Mouse (Mus musculus) embryonic facial prominence, embryonic 12.5 days (tissue): ENCODE data around the gene Plekhh1. TPM values are rescaled to one million over a fixed set of nuclear protein-coding genes. Genes with fewer than 3 reads are reported as not detected.

Experiments used
- ATAC-seq: fragments of 200-750 bp; cut with Nextera tagmentation; 2 replicates; pipeline ENCODE4 v1.8.0; 2017; ENCODE audit not compliant: insufficient number of reproducible peaks, insufficient read depth, low FRiP score, low TSS enrichment
- H3K27ac ChIP-seq: fragments of 300-500 bp; sonication (generic); 2 replicates; pipeline ENCODE4 v1.5.1; 2016; ENCODE audit warnings: mild to moderate bottlenecking
- H3K27me3 ChIP-seq: fragments of 300-500 bp; sonication (generic); 2 replicates; pipeline ENCODE4 v1.6.1; 2016; ENCODE audit warnings: mild to moderate bottlenecking, moderate library complexity
- H3K36me3 ChIP-seq: fragments of 300-500 bp; sonication (generic); 2 replicates; pipeline ENCODE4 v1.6.1; 2016; ENCODE audit warnings: mild to moderate bottlenecking
- H3K4me1 ChIP-seq: fragments of 300-500 bp; sonication (generic); 2 replicates; pipeline ENCODE4 v1.6.1; 2016
- H3K4me2 ChIP-seq: fragments of 300-500 bp; sonication (generic); replicated peaks from 2 replicates; pipeline ENCODE4 v1.6.1; 2016; ENCODE audit warnings: mild to moderate bottlenecking, moderate library complexity
- H3K4me3 ChIP-seq: fragments of 300-500 bp; sonication (generic); 2 replicates; pipeline ENCODE4 v1.5.1; 2016; ENCODE audit warnings: mild to moderate bottlenecking
- H3K9ac ChIP-seq: fragments of 300-500 bp; sonication (generic); 2 replicates; pipeline ENCODE4 v1.6.1; 2016; ENCODE audit warnings: mild to moderate bottlenecking, moderate library complexity
- H3K9me3 ChIP-seq: fragments of 300-500 bp; sonication (generic); 2 replicates; pipeline ENCODE4 v1.6.1; 2016; ENCODE audit warnings: mild to moderate bottlenecking, moderate library complexity
- WGBS: fragments of 180-500 bp; shearing (Covaris S2); methylation state at CpG from one replicate; pipeline ENCODE4 v1.1.7; 2016; 5-methylcytosine and 5-hydroxymethylcytosine counted together
- polyA plus RNA-seq: library from polyadenylated mRNA; unstranded; fragments of >200 nt; fragmentation: Nextera tagmentation; extraction: Ambion mirVana; gene quantifications from 2 replicates; pipeline ENCODE4 v1.2.1, GENCODE M21; 2016

The Plekhh1 gene
- polyA plus RNA-seq: 3.0 and 4.3 TPM in 2 replicates

DNA sequence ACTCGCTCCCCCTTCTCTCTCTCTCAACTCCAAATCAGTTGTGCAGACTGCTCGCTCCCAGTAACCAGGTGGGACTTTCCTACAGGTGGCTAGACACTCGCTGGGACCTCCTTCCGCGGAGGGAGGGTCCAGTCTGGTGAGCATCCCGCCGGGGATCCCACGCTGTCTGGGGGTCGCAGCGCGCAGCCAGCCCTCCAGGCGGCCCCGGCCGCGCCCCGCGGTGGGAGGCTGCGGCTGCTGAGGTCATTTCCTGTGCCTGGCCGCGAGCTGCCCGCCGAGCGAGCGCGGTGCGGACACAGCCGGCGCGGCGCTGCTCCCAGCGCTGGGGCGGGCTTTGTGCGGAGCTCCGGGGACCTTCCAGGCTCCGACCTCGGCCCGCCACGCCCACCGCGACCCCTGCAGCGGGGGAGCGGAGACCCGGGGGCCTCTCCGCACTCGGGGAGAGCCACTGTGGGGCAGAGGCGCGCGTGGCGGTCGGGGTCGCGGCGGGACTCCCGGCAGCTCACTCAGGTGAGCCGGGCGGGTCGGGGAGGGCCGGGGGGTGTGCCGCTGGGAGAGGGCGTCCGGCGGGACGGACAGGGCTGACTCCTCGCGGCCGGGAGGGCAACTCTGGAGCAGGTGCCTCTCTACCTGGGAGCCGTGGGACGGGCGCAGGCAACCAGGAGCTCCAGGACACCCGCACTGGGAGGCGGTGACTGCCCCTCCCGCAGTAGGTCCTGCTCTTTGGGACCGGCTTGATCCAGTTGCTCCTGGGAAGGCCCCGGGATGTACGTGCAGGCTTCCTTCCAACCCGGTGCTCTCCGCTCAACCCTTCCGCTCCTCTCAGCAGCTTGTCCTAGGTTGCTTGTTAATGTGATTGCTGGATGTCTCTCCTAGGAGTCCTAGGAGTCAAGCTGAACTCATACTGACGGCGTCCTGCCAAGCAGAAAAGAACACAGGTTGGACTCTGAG lies at the start of gene Plekhh1:
Gene Plekhh1, plus strand, starts transcription at position 253 of the 951 bp plus-strand sequence.
- H3K27ac ChIP-seq: peak within 1 kb of the TSS; percentile 36; the same call in 1 of the 2 replicates
- H3K9ac ChIP-seq: peak within 1 kb of the TSS; percentile 84

DNA sequence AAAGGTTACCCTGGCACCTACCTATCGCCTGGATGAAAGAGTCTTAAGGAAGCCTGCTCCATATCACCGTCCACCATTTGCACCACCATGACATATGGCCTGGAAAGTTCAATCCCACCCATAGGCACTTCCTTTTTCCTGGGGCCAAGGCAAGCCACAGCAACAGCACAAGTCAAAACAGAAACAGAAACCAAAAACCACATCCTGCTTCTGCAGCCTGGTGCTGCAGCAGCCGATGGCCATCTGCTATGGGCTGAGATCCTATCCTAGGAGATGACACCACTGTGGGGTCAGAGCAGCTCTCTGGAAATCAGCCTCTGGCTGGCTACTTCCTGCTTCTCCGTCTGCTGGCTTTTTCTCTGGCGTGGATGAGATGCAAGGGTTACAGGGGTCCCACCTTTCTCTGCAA lies 48.3 kb upstream of the Plekhh1 start:
- Histone ChIP-seq H3K9ac (no peak overlapping the region), H3K36me3 (no peaks in the 10 kb centered on the region)
- 68% methylated on average over 5 of the region's 5 CpGs for WGBS

More for the DNA sequence above, at the start of gene Plekhh1:
- no peaks in the 10 kb centered on the region for H3K27me3 ChIP-seq
- peak within 1 kb of the TSS; percentile 86 for H3K4me3 ChIP-seq
- under 1% methylated on average over 77 of the region's 80 CpGs for WGBS
- peak; percentile 81 for ATAC-seq
- H3K4me2 ChIP-seq: peak within 1 kb of the TSS; percentile 93
- H3K9me3 ChIP-seq: no peaks in the 10 kb centered on the region
- H3K4me1 ChIP-seq: peaks cover 10% of the 10 kb centered on the region; the same call in 1 of the 2 replicates
- no peaks in the 10 kb centered on the region for H3K36me3 ChIP-seq

DNA sequence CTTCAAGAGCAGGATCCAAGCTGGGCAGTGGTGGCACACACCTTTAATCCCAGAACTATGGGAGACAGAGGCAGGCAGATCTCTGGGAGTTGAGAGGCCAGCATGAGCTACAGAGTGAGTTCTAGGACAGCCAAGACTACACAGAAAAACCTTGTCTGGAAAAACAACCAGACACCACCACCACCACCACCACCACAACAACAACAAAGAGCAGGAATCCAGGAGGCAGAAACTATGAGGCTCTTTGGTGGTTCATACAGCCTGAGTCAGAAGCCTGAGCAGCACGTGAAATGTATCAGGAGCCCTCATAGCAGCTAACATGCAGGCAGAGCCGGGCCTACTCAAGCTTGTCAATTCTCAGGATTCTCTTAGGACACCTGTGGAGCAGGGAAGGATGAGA lies 47.8 kb upstream of the Plekhh1 start:
- Histone ChIP-seq H3K27ac (no peak overlapping the region), H3K4me1 (0 out of 2 replicates have a peak, but pooled peaks cover 3% of the 10 kb centered on the region), H3K4me2 (no peak overlapping the region), H3K9me3 (no peaks in the 10 kb centered on the region), H3K9ac (no peak overlapping the region), H3K27me3 (no peaks in the 10 kb centered on the region), H3K4me3 (no peak overlapping the region), H3K36me3 (no peaks in the 10 kb centered on the region)
- ATAC-seq: no peak
- 74% methylated on average over 2 of the region's 2 CpGs for WGBS

More for the DNA sequence above, 48.3 kb upstream of the Plekhh1 start:
- Histone ChIP-seq H3K4me3 (no peak overlapping the region), H3K4me2 (no peak overlapping the region), H3K4me1 (0 out of 2 replicates have a peak, but pooled peaks cover 3% of the 10 kb centered on the region), H3K27me3 (no peaks in the 10 kb centered on the region), H3K9me3 (no peaks in the 10 kb centered on the region), H3K27ac (no peak overlapping the region)
- no peak for ATAC-seq

DNA sequence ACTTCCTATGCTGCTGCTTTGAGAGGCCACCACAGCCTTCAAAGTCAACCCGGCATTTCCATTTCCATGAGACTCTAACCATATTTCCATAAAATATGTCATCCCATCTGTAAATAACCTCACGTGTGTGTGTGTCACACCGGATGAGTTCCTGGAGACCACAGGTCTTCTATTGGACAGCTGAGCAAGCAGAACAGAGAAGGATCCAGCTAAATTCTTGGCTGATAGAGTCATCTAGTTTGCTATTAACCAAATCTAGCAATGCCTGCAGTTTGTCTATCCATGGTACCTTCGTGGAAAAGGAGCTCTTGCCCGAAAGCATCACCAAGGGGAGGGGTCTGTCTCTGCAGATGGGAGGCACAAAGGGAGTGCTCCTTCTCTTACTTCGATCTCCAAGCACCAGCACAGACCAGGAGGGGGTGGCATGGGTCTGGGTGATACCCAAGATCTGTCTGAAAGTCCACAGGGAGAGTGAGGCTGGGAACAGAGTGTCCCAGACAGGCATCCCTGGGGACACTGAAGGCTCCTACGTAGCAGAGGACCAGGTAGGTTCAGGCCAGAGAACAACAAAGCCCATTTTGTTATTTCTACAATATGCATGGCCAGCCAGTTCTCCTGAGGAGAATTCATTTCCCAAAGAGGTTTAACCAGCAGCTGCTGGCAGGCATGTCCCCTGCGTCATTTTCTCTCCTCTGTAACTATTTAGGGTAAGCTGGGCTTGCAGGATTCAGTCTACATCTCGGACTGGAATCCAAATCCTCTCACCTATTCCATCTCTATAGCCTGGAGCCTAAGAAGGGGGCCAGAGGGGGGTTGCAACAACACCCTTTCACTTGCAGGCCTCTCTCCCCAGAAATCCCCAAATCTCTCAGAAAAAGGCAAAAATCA lies 46.8 kb upstream of the Plekhh1 start:
- WGBS: 71% methylated on average over 9 of the region's 9 CpGs
- H3K4me3 ChIP-seq: no peak overlapping the region
- H3K9ac ChIP-seq: no peak overlapping the region
- 0 out of 2 replicates have a peak, but pooled peaks cover 3% of the 10 kb centered on the region for H3K4me1 ChIP-seq
- H3K27ac ChIP-seq: no peak overlapping the region
- no peaks in the 10 kb centered on the region for H3K9me3 ChIP-seq
- no peaks in the 10 kb centered on the region for H3K27me3 ChIP-seq
- no peak overlapping the region for H3K4me2 ChIP-seq
- H3K36me3 ChIP-seq: no peaks in the 10 kb centered on the region
- no peak for ATAC-seq

DNA sequence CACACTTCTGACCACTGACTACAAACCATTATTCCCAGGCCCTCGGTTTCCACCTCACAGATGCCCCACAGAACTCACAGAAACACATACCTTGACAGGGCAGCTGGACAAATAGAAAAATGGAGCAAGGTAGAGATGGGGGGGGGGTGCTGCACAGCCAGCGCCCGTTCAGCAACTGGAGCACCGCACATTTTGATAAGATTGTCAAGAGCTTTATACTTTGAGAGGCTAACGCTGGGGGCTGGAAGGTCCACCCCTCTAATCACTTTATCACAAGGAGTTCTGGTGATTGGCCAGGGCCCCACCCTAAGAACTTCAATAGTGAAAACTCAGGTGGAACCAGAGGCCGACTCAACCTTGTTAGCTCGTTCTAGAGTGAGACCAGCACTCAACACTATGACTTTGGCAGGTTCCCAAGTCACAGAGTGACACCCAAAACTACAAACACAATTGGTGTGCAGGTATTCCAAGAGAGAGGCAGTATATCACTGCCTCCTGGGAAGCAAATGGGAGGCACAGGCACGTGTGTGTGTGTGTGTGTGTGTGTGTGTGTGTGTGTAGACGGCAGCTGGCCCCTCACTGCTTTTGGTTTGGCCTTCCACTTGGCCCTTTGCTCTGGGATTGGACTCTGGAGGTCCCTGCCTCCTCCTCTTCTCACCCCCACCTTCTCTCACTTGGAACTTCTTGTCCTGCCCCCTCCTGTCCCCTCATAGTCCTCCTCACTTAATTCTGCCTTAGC lies 45.5 kb upstream of the Plekhh1 start:
- ATAC-seq: no peak
- Histone ChIP-seq H3K27me3 (no peaks in the 10 kb centered on the region), H3K27ac (no peak overlapping the region), H3K36me3 (no peaks in the 10 kb centered on the region), H3K4me1 (0 out of 2 replicates have a peak, but pooled peaks cover 3% of the 10 kb centered on the region), H3K9ac (no peak overlapping the region), H3K9me3 (no peaks in the 10 kb centered on the region), H3K4me3 (no peak overlapping the region), H3K4me2 (no peak overlapping the region)
- WGBS: 77% methylated on average over 9 of the region's 9 CpGs

DNA sequence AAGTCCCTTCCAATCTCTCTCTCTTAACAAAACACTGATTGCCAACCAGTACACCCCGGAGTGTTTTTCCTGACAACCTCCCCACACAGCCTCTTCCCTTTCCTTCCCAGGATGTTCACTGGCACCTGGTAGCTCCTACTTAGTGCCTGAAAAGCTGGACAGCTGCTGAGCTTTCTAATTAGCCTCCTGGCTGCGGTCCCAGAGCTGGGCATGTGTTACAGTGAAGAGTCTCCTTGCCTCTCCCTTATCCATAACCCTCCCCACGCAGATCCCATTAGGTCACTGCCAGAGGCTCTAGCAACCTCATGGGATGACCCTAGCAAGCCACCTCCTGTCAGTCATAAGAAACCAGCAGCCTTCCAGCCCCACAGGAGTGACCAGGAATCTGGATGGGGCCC lies 44.9 kb upstream of the Plekhh1 start:
- H3K27ac ChIP-seq: no peak overlapping the region
- 0 out of 2 replicates have a peak, but pooled peaks cover 3% of the 10 kb centered on the region for H3K4me1 ChIP-seq
- WGBS: 61% methylated on average over 3 of the region's 3 CpGs
- no peak overlapping the region for H3K4me2 ChIP-seq
- no peak overlapping the region for H3K4me3 ChIP-seq
- no peak overlapping the region for H3K9ac ChIP-seq
- ATAC-seq: no peak
- no peaks in the 10 kb centered on the region for H3K9me3 ChIP-seq
- H3K36me3 ChIP-seq: no peaks in the 10 kb centered on the region
- H3K27me3 ChIP-seq: no peaks in the 10 kb centered on the region

DNA sequence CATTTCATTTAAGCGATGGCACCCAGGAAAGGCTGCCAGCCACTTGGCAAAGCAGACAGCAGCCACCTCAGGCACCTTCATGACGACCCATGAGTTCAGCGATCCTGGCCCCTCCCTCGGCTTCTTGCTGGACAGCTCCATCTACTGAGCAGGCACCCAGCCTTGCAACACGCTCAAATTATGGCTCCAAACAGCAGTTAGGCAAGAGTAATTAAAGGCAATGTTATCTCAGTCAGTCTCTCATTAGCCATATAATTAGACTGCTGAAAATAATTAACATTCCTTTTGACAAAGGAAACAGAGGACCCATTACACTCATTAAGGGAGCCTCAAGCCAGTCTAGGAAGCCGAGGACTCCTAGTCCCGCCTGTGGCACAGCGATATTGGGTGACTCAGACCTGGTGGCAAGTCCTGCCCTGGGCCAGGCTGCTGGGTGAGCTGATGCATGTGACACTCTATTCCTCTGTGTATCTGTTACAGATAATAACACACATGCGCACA lies 41.3 kb upstream of the Plekhh1 start:
- ATAC-seq: no peak
- H3K27me3 ChIP-seq: no peaks in the 10 kb centered on the region
- H3K9ac ChIP-seq: no peak overlapping the region
- H3K9me3 ChIP-seq: no peaks in the 10 kb centered on the region
- H3K4me2 ChIP-seq: no peak overlapping the region
- H3K4me1 ChIP-seq: 0 out of 2 replicates have a peak, but pooled peaks cover 3% of the 10 kb centered on the region
- no peak overlapping the region for H3K27ac ChIP-seq
- 45% methylated on average over 9 of the region's 9 CpGs for WGBS
- no peaks in the 10 kb centered on the region for H3K36me3 ChIP-seq
- no peak overlapping the region for H3K4me3 ChIP-seq

DNA sequence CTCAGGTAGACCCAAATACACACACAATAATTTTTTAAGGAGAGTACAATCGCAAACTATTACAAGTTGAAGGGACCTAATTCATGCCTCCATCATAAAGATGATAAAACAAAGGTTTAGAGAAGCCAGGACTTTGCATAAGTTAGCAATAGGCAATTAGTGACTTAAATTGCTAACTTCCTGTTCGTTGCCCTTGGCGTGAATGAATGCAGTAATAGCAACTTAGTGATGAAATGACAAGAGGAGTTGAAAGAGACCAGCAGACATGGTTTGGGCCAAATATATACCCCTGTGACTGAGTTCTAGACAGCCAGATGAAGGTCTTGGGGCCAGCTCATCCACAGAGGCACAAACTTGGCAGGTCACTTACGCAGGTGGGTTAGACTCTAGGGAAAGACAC lies 32.7 kb upstream of the Plekhh1 start:
- H3K9me3 ChIP-seq: no peaks in the 10 kb centered on the region
- no peak for ATAC-seq
- no peak overlapping the region for H3K9ac ChIP-seq
- no peak overlapping the region for H3K27ac ChIP-seq
- 67% methylated on average over 4 of the region's 4 CpGs for WGBS
- no peaks in the 10 kb centered on the region for H3K4me1 ChIP-seq
- no peaks in the 10 kb centered on the region for H3K27me3 ChIP-seq
- H3K36me3 ChIP-seq: no peaks in the 10 kb centered on the region
- no peak overlapping the region for H3K4me3 ChIP-seq
- H3K4me2 ChIP-seq: no peak overlapping the region

DNA sequence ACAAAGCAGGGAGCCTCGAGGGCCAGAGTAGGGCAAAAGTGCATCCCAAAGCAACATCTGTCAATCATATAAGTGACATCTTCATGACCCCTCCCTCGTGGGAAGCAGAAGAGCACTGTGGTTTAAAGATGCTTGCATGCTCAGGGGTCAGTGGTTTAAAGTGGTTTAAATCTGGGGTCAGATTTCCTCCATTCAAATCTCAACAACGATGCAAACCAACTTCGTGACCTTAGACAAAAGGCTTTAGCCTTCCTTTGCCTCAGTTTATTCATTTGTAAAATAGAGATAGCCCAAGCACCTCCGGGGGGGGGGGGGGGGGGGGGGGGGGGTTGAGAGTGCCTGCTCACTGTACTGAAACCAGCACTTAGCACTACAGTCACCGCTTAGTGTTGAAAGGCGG lies 32.3 kb upstream of the Plekhh1 start:
- 22% methylated on average over 7 of the region's 7 CpGs for WGBS
- ATAC-seq: no peak
- Histone ChIP-seq H3K4me1 (no peaks in the 10 kb centered on the region), H3K27me3 (no peaks in the 10 kb centered on the region), H3K27ac (no peak overlapping the region), H3K9ac (no peak overlapping the region), H3K4me2 (no peak overlapping the region), H3K36me3 (no peaks in the 10 kb centered on the region), H3K9me3 (no peaks in the 10 kb centered on the region), H3K4me3 (no peak overlapping the region)

DNA sequence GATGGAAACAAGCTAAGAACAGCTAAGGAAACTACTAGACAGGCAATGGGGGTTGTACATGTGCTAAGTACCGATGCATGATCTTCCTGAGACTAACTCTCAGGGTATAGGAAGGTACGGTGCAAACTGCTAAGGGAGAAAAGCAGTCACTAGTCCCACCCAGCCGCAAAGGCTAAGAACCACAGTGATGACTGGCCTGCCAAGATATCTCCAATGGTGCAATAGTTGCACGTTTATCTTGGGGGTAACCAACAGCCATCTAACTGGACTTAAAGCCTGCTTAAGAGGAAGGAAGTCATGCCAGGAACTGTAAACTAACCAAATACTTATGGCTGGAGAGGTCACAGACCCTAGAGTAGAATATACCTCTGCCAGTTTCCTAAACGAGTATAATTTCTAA lies 26.6 kb upstream of the Plekhh1 start:
- no peaks in the 10 kb centered on the region for H3K9me3 ChIP-seq
- H3K27ac ChIP-seq: no peak overlapping the region
- H3K4me2 ChIP-seq: no peak overlapping the region
- no peaks in the 10 kb centered on the region for H3K4me1 ChIP-seq
- no peak overlapping the region for H3K4me3 ChIP-seq
- H3K27me3 ChIP-seq: peaks cover 14% of the 10 kb centered on the region
- no peaks in the 10 kb centered on the region for H3K36me3 ChIP-seq
- no peak for ATAC-seq
- H3K9ac ChIP-seq: no peak overlapping the region
- WGBS: 92% methylated on average over 5 of the region's 5 CpGs

DNA sequence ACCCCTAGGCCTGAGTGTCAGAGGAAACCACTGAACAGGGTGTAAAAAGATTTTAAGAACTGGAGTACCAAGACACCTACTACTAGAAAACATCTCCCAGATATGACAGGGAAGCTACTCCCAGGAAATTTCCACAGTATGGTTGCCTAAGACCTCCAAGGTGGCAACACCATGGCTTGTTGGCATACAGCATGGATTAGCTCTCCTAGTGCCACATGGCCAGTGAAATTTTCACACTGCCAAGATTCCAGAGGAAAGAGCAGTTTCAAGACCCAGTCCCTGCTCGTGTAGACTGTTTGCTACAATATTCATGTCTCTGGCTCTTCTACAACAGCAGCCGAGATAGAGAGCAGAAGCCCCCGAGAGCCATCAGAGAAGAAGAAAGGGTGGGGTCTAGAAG lies 26.0 kb upstream of the Plekhh1 start:
- Histone ChIP-seq H3K27ac (no peak overlapping the region), H3K9ac (no peak overlapping the region), H3K36me3 (no peaks in the 10 kb centered on the region), H3K4me3 (no peak overlapping the region), H3K27me3 (peaks cover 14% of the 10 kb centered on the region), H3K9me3 (no peaks in the 10 kb centered on the region), H3K4me2 (no peak overlapping the region), H3K4me1 (no peaks in the 10 kb centered on the region)
- ATAC-seq: no peak
- WGBS: 75% methylated on average over 3 of the region's 3 CpGs
